Mouse (Mus musculus): Measurements from ENCODE around the gene H2afy2. TPM values are rescaled to one million over a fixed set of nuclear protein-coding genes. Genes with fewer than 3 reads are reported as not detected.

H2afy2 gene
- total RNA-seq, 2 experiments from 2014 or later: 25.1 to 28.5 TPM

DNA sequence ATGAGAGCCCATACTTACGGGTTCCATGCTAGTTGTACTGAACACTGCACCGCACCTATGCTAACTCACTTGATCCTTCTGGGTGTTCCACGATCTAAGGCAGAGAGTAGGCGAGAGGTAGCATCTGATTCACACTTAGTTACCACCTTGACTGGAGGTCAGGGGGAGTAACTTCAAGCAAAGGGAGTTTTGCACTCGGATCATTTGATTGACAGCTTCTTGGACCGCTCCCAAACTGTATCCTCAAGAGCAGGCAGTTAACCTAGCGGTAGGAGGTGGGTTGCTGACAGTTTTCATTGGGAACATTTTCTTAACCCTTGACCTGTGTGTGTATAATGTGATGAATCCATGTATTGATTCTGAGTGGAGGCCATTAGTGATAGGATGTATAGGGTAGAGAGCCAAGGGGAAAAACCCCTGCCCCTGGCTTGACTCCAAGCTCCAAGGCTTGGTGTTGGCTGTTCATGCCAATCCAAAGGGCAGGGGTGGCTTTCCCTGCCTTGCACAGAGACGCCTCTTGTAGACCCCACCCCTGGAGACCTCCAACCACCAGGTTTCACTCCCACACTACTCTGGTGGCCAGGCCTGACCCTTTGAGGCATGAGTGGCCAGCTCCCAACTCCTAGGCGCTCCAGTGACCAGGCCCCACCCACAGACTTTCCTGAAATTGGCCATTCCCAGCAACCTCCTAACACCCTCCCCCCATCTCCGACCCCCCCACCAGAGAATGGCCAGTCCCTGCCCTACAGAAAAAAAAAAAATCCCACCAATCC is 3.8 kb upstream of the H2afy2 start:
- DNase-seq (ENCODE audit: low spot score in 2 of 2): no peak
- intact Hi-C loops (cut with DNase I): no loop called here

DNA sequence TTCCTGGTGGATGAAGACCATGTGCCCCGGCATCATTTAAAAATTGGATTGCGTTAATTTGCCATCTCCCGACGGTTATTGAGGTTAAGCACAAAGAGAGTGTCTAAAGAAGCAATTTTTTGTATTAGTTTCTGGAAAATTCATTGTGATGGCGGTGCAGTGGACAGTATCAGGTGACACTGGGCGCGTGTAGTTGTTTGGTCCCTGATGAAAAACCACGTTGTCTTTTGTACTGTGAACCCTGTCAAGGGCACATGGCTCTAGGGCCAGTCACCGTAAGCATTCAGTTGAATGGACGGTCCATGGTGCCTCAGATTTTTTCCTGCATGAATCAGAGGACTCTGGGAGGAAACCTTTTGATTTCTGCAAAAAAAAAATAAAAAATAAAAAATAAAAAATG is 467 bp upstream of the H2afy2 start:
- intact Hi-C loops (cut with DNase I): loop anchor here (5.0 kb wide), 1 partner anchor 53 kb away; no protein-coding TSS in a partner anchor
- DNase-seq (ENCODE audit: low spot score in 2 of 2): no peak

GRCm38 (mm10) chr10:61782799-61783611 is 942 bp downstream of the H2afy2 start:
- intact Hi-C loops (cut with DNase I): loop anchor here (5.0 kb wide), 1 partner anchor 54 kb away; no protein-coding TSS in a partner anchor
- peak; percentile 70 to 72 for DNase-seq (ENCODE audit: low spot score in 2 of 2)

GRCm38 (mm10) chr10:61781461-61782128 is 2.4 kb downstream of the H2afy2 start:
- no peak for DNase-seq (ENCODE audit: low spot score in 2 of 2)
- intact Hi-C loops (cut with DNase I): loop anchor here (5.0 kb wide), 1 partner anchor 56 kb away; no protein-coding TSS in a partner anchor

DNA sequence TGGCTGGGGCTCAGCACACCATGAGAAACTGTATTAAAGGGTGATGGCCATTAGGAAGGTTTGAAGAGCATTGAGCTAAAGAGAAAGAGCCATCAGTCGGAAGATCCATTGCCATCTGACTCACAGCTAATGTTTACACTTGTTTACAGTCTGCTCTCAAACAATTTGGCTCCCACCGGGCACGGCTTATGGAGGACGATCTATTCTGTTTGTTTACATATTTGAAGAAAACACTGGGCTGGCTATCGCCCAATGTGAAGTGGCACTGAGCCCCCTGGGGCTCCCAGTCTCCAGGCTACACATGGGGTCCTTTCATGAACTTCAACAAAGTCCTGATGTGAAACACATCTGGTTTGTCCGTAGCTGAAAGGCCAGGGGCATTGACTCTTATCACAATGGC is 17.1 kb downstream of the H2afy2 start:
- intact Hi-C loops (cut with DNase I): no loop called here
- DNase-seq (ENCODE audit: low spot score in 2 of 2): no peak

- intact Hi-C loops (cut with DNase I): no loop called here
- DNase-seq (ENCODE audit: low spot score in 2 of 2): no peak
Observed at GRCm38 (mm10) chr10:61765558-61765957, 18.4 kb downstream of the H2afy2 start.

DNA sequence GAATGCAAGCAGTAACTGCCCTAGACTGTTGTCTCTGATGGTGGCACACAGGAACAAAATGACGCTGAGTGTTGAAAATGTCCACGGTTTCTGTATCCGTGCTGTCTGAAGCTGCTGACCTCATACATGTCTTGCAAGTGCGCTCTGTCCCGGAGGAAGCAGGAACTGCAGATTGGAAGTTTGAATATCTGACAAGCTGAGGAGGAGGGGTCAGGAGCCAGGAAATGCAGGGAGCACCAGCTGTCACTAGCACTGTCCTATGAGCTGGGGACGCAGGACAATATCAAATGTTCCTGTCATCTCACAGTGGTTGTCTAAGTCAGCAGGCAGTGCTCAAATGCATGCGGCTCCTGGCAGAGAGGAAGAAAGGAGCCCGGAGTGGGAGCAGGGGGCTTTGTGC is 19.3 kb downstream of the H2afy2 start:
- DNase-seq (ENCODE audit: low spot score in 2 of 2): no peak
- intact Hi-C loops (cut with DNase I): no loop called here

GRCm38 (mm10) chr10:61759869-61760268 is 24.1 kb downstream of the H2afy2 start:
- intact Hi-C loops (cut with DNase I): no loop called here
- DNase-seq (ENCODE audit: low spot score in 2 of 2): peak in 1 of 2 experiments; percentile 13

- no peak for DNase-seq (ENCODE audit: low spot score in 2 of 2)
- intact Hi-C loops (cut with DNase I): no loop called here
Observed at GRCm38 (mm10) chr10:61758904-61759303, 25.0 kb downstream of the H2afy2 start.

DNA sequence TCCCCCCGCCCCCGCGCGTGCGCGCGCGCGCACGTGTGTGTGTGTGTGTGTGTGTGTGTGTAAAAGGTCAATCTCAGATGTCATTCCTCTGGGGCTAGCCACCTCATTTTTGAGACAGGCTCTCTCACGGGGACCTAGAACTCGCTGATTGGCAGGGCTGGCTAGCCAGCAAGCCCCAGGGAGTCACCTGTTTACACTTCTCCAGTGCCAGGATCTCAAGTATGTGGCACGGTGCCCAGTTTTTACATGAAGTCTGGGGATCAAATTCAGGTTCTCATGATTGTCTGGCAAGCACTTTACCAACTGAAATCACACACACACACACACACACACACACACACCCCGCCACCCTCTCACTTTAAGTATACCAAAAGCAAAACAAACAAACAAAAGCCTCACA is 26.9 kb downstream of the H2afy2 start:
- intact Hi-C loops (cut with DNase I): no loop called here
- DNase-seq (ENCODE audit: low spot score in 2 of 2): no peak

- intact Hi-C loops (cut with DNase I): no loop called here
- no peak for DNase-seq (ENCODE audit: low spot score in 2 of 2)
Observed at GRCm38 (mm10) chr10:61753071-61753470, 30.9 kb downstream of the H2afy2 start.

DNA sequence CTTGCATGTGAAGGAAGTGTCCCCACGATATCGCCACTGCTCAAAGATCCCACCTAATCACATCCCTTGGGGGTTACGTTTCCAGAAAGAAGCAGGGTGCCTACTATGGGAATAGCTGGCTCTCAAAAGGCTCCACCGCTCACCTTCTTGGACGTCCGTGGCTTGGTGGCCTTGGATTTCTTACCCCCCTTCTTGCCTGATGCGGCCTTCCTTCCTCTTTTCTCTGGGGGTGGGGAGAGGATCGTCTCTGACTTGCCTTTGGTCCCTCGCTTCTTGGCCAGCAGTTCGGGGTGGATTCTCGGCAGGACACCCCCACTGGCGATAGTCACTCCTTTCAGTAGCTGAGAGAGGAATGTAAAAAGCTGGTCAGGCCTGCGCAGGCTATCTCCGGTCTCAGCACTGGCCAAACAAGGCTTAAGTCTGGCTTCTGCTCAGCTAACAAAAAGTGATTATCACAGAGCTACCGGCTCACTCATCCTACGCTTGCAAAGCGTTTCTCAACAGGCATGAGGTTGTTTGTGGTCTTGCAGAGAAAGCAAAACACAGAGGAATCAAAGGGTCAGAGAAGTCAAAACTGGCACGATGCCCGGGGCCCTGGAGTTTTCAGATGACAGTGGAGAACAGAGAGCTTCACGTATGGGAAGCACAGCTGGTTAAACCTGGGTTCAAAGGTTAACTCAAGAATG is 32.3 kb downstream of the H2afy2 start:
- intact Hi-C loops (cut with DNase I): no loop called here
- DNase-seq (ENCODE audit: low spot score in 2 of 2): no peak

DNA sequence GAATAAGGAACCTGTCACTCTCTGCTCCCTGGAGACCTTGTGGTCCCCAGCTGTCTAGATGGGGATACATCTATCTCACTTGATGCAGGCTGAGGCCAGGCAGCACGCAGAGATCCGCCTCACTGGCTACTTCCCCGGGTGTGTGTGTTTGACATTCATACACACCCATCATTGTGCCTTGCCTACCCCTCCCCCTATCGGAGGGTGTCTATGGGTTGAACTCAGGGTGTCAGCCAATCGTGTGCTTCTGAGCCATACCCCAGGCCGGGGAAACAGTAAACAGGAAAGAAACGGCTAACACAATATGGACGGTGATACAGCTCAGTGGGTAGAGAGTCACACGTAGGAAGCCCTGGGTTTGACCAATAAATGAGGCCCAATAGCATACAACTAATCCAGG is 33.9 kb downstream of the H2afy2 start:
- no peak for DNase-seq (ENCODE audit: low spot score in 2 of 2)
- intact Hi-C loops (cut with DNase I): no loop called here

- no peak for DNase-seq (ENCODE audit: low spot score in 2 of 2)
- intact Hi-C loops (cut with DNase I): no loop called here
Observed at GRCm38 (mm10) chr10:61747302-61747701, 36.6 kb downstream of the H2afy2 start.

- intact Hi-C loops (cut with DNase I): no loop called here
- no peak for DNase-seq (ENCODE audit: low spot score in 2 of 2)
Observed at GRCm38 (mm10) chr10:61745133-61745532, 38.8 kb downstream of the H2afy2 start.

DNA sequence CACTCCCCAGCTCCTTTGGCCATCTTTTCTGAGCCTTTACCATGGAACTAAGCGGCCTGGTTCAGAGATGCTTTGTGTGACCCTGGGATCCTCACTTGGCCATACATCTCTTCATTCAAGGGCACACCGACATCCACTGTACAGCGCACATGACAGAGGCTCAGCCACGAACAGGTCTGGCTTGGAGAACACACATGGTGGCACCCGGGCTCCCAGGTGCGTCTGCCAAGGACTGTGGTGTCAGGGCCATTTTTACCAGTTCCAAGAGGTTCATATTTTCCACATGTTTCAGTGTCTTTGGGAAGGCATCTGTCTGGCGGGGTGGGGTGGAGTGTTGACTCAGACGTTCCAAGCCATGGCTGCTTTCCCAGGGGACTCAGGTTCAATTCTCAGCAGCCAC is 41.6 kb downstream of the H2afy2 start:
- DNase-seq (ENCODE audit: low spot score in 2 of 2): no peak
- intact Hi-C loops (cut with DNase I): no loop called here

- DNase-seq (ENCODE audit: low spot score in 2 of 2): no peak
- intact Hi-C loops (cut with DNase I): no loop called here
Observed at GRCm38 (mm10) chr10:61741873-61742272, 42.1 kb downstream of the H2afy2 start.

- intact Hi-C loops (cut with DNase I): no loop called here
- no peak for DNase-seq (ENCODE audit: low spot score in 2 of 2)
Observed at GRCm38 (mm10) chr10:61741306-61741705, 42.6 kb downstream of the H2afy2 start.

DNA sequence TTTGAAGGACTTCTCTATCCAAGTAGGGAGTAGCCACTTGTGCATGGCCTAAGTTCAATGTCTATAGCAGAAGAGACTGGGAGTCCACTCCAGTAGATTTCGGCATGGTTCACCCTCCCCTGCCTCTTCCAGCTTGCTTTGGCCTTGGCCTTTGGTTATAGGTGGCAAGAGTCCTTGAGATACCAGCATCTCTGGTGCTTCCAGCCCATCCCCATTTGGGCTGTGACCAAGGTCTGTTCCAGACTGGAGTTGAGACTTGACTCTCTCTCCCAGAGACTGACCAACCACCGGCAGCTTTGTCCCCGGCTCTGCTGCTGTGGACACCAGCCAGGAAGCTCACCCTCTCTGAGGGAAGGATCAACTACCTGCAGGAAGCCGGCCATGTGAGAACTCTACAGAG is 45.8 kb downstream of the H2afy2 start:
- DNase-seq (ENCODE audit: low spot score in 2 of 2): no peak
- intact Hi-C loops (cut with DNase I): no loop called here

DNA sequence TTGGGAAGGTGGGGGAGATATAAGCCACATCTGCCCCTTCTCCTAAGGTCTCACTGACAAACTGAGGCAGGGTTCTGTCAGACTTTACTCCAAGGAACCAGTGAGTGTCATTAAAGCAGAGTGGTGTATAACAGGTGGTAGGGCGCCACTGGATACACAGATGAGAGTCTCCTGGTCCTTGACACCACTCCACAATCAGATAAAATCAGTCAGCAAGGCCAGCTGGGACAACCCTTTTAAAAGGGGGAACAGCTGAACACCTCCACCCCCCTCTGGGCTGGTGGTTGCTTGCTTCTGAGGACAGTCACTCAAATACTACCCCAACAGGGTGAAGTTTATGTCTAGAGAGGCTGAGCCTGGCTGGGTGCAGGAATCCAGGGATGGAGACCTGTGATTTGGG is 46.4 kb downstream of the H2afy2 start:
- intact Hi-C loops (cut with DNase I): no loop called here

More for the DNA sequence above, 46.4 kb downstream of the H2afy2 start:
- DNase-seq (ENCODE audit: low spot score in 2 of 2): no peak
